Mouse (Mus musculus) CD4-positive helper T cell, adult 2 months (primary cell): ENCODE measurements around the gene Lama4.

Source experiments
- DNase-seq: peaks from one replicate; pipeline ENCODE4 v3.0.0-alpha.2; 2012; ENCODE audit warnings: low read depth, missing footprints, low spot score

The Lama4 gene

GRCm38 (mm10) chr10:38965075-38965781, at the start of gene Lama4:
Lama4 (plus strand) TSS chr10:38965515.
- no peak for DNase-seq

DNA sequence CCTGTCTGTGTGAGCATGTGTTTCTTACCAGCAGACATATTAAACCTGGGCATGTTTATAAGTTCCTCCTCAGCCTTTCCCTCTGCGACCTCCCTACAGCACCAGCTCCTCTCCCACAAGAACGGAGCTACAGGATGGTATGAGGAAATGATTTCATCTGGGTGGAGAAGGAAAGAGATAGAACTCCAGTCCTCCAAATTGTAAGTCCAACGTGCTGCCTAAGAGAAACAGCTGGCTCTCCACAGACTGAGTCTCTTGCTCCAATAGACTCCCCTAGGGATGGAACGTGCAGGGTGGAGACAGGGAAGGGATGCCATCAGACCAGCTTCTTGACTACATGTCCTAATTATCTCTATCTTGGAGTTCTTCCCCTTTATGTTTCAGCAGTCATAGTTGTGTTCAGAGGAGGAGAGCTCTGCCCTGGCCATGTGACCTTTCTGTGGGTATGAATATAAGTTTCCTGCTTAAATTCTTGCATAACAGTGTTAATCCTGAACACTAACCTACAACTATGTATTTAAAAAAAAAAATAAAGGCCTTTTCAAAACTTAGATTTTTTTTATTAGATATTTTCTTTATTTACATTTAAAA, 49.2 kb upstream of the Lama4 start:
- no peak for DNase-seq

GRCm38 (mm10) chr10:38928940-38929697, 36.2 kb upstream of the Lama4 start:
- no peak for DNase-seq

- DNase-seq, result no peak
These were observed 20.6 kb upstream of the Lama4 start for GRCm38 (mm10) chr10:38944701-38945100.

DNA sequence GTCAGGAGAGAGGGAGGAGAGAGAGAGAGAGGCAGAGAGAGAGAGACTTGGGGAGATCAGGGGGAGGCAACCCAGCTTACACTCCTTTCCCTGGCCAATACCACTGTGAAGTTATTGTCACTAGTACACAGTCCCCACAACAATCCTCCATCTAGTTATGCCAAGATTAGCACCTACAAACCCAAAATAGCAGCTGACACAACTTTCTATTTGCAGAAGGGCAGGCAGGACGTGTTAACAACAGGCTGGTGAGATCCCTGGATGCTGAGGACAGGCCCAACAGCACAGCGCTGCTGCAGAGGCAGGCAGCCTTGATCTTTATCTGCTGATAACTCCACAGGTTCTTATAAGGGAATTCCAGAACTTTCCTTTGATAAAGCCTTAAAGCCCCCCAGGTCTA, 3.4 kb upstream of the Lama4 start:
- no peak for DNase-seq

- DNase-seq, result no peak
These were observed 618 bp upstream of the Lama4 start for GRCm38 (mm10) chr10:38964719-38965074.

GRCm38 (mm10) chr10:38965857-38966256, 542 bp downstream of the Lama4 start:
- no peak for DNase-seq

DNA sequence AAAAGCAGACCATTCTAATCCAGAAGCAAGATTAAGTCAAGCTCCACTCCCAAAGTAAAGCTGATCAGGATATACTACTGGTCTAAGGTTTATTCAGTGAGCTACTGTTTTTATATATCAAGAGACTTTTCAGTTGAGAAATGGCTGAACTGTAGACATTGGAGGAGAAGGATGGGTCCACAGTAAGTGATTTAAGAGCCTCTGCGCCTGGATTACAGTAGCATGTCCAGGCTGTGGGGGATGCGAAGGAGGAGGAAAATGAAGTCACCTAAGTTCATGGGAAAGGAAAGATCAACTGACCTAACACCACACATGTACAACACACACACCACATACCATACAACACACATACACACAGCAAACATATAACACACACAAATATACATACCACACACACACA, 1.3 kb downstream of the Lama4 start:
- DNase-seq, result no peak

- no peak for DNase-seq
These were observed 3.2 kb downstream of the Lama4 start for GRCm38 (mm10) chr10:38968326-38969072.

GRCm38 (mm10) chr10:38969543-38969942, 4.2 kb downstream of the Lama4 start:
- no peak for DNase-seq

DNA sequence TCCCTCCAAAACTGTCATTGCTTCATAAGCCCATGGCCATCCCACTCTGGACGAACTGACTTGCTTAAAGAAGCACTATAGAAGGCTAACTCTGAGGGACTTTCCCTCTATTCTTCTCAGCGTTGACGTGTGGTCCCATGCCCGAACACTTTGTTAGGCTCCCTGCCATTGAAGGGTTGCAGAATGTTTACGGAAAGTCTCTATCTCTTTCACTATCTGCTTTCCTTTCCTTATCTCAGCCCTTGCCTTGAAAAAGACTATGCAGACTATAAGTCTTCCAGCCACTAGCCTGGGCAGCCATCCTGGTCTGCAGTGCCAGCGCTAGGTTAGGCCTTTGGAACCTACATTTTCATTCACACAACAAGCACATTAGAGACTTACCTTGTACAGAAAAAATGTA, 4.7 kb downstream of the Lama4 start:
- DNase-seq, result no peak

DNA sequence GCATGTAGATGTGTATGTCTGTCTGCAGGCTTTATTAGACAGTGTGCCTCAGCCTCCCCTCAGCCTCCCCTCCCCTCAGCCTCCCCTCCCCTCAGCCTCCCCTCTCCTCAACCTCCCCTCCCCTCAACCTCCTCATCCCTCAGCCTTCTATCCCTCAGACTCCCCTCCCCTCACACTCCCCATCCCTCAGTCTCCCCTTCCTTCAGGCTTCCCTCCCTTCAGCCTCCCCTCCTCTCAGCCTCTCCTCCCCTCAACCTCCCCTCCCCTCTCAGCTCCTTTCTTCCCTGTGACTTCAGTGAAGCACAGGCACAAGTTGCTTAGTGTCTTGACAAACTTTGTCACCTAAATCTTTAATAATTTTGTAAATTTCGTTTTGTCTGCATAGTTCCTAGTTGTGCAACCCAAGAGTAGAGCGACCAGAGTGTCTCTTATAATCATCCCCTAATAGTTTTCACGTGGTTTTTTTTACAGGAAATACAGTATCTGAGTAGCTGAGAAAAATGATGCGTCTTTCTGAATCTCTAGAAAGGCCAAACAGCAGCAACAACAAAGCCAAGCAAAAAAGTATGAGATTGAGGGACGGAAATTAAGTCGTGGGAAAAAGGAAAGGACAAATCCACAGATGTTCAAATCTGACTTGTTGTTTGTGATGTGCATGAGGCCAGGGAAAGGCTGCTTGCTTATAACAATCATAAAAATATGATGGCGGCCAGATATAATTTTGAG, 7.1 kb downstream of the Lama4 start:
- no peak for DNase-seq

DNA sequence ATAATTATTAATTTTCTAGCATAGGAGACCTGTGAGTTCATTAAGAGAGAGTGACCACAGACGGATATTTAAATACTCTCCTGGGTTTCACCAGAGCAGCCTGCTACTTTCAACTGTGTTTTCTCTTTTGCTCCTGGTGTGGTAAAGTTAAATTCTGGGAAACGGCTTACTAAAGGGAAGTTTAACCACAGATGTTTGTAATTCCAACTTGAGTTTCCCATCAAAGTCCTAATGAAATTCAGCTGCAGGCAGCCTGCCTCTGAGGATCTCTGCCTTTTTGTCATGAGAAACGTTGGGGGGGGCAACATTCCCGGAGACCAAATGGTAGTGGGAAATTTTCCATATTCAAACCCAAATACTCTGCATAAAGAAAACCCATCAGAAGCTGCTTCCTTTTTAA, 7.7 kb downstream of the Lama4 start:
- DNase-seq, result no peak

GRCm38 (mm10) chr10:38978195-38978594, 12.9 kb downstream of the Lama4 start:
- DNase-seq, result no peak

DNA sequence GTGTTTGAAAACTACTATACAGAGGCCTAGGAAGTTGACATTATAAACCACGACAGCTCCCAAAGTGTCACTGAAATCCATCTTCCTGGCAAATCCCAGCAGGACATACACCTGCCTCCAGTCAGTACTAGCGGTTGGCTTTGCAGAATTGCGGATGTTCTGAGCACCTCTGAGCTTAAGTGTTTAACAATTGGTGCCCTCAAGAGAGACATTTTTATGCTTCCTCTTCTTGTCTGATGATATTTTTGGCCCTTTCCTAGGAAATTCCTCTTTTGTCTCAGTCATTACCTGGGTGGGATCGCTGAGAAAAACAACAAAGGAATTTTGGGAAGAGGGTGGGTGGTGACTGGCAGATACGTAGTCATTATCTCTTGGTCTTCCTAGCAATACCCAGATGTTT, 14.4 kb downstream of the Lama4 start:
- no peak for DNase-seq

DNA sequence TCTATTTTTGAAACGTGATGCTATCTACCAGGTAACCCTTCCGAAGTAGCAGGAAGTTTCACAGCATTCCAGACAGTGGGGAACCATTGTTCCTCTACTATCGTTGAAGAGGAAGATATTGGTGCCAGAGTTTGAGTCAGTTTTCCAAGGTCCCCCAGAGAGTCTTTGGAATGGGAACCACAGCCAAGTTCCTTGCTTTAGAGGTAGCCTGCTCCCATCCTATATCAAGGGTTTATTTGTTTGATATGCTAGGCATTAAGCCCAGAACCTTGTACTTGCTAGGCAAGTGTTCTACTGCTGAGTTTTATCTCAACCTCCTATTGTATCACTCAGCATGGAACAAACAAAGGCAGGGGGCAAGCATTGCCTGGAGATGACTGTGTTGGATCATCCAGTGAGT, 15.7 kb downstream of the Lama4 start:
- DNase-seq, result no peak

- DNase-seq, result no peak
These were observed 19.2 kb downstream of the Lama4 start for GRCm38 (mm10) chr10:38984358-38985075.

DNA sequence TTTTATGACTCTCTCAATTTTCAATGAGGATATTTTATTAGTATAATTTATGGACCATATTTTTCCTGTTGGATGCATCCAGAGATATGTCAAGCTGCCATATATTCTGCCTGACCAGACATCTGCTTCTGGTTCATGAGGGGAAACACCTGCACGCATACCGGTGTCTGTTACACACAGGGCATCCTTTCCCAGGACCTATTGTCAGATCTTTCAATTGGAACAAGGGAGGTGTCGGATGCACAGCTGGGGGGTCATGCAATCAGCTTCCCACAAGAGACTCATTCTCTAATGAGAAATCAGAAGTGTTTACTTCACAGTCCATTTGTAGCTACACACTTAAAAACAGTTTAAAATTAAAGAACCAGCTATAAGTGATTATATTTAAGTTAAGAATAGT, 20.7 kb downstream of the Lama4 start:
- no peak for DNase-seq

DNA sequence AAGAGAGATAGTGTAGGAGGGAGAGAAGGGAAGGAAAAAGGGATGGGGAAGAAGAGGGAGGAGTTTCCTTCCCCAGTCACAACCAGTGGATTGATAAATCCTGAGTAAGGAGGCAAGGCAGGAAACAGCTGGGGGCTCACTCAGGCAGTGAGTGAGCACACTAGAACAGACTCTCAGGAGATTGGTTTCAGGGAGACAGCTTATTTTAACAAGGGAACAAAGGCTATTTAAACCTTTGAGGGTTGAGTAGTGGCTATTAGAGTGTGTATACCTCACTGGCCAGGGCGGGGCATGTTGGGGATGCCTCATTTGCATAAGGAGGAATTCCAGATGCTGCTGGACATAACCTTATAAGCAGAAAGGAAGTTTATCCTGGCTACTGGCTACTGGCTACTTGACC, 27.5 kb downstream of the Lama4 start:
- DNase-seq, result no peak

GRCm38 (mm10) chr10:38993632-38994424, 28.5 kb downstream of the Lama4 start:
- DNase-seq, result no peak
